Mouse (Mus musculus) embryo, embryonic 10.5 days (tissue): ENCODE results near the gene Gtdc1.

ENCODE experiments used
- DNase-seq: peaks from one replicate; pipeline ENCODE4 v3.0.0-alpha.2; 2015; ENCODE audit warnings: low spot score

The Gtdc1 gene

GRCm38 (mm10) chr2:44923056-44923883 is 4.2 kb downstream of the Gtdc1 start:
- DNase-seq = no peak

DNA sequence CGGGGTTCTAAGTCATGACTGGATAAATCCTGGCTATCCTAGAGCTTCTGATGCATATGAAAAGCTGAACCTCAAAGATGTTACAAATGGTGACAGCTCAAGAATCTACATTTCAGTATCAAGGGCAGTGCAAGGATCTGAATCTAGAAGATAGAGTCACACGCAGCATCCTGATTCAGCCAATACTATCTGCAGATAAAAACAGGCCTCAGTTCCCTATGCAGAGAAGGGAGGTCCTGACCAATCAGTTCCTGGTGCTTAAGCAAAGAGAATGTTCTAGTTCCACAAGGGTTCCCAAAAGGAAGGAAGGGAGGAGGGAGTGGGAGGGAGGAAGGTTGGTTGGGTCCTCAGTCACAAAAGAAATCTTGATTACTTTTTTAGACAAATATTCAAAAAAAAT is 5.0 kb downstream of the Gtdc1 start:
- no peak for DNase-seq

- DNase-seq = no peak
Observed at GRCm38 (mm10) chr2:44920471-44920870, 7.0 kb downstream of the Gtdc1 start.

GRCm38 (mm10) chr2:44919326-44919725 is 8.1 kb downstream of the Gtdc1 start:
- DNase-seq = no peak

DNA sequence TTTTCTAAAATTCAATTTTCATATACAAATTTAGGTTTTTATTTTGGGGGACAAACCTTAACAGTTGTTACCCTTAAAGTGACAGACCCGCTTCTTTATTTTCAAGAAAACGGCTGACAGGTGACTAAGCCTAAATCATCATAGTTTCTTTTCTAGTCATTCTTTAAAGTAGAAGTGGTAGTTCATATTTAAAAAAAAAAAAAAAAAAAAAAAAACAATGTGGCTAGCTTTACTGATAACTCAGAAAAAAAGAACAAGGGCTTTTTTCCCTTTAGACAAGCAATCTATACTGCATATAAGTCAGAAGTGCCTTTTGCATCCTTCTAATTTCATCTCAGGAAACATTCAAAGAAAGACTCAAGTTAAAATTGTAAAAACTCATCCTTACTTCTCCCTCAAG is 8.7 kb downstream of the Gtdc1 start:
- DNase-seq = no peak

- DNase-seq = no peak
Observed at GRCm38 (mm10) chr2:44916286-44916685, 11.2 kb downstream of the Gtdc1 start.

DNA sequence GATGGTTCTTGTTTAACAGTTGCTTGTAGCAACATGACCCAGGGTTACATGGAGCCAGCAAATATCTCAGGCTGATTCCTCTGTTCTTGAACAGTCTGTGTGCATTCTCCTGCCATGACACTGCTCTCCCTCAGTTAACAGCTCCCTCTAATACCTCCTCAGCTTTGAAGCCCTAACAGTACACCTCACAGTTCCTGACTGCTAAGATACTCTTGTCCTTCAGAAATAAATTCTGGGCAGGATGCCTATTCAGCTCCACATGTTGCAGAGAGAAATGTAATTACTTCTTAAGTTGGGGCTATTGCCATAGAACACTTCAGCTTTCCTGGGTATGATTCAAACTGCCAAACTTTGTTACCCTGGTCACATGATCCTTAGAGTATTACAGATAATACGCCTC is 29.7 kb downstream of the Gtdc1 start:
- DNase-seq = no peak

GRCm38 (mm10) chr2:44873718-44874117 is 53.7 kb downstream of the Gtdc1 start:
- DNase-seq = peak; percentile 17

DNA sequence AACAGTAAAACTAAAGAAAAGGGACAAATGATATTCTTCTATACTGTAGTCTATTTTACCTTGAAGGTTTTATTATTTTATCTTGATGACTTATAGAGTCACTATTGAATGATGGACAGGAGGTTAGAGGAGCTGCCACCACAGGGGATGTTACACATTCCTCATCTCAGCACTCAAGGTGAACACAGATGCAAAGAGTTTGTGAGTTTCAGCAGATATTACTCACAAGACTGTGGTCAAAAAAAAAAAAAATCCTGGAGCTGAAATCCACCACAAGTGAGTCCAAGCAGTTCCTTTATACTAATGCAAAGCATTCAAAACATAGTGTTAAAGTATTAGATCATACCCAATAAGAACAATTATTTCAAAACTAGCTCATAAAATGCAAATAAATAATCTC is 62.7 kb downstream of the Gtdc1 start:
- DNase-seq = no peak

- DNase-seq = no peak
Observed at GRCm38 (mm10) chr2:44854475-44854874, 73.0 kb downstream of the Gtdc1 start.

- no peak for DNase-seq
Observed at GRCm38 (mm10) chr2:44849666-44850065, 77.8 kb downstream of the Gtdc1 start.

- DNase-seq = no peak
Observed at GRCm38 (mm10) chr2:44848156-44848555, 79.3 kb downstream of the Gtdc1 start.

DNA sequence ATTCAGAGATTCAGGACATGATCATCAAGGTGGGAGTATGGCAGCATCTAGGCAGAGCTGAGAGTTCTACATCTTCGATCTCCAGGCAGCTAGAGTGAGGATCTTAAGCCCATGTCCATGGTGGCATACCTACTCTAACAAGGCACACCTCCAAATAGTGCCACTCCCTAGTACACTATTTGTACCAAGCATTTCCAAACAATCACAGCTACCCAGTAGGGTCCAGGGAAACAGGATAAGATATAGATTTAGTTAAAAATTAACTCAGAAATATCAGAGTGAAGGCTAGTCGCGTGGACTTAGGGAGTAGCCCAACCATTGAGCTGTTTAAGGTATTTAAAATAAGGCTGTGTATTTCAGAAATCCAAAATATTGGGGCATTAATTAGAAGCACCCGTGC is 82.0 kb downstream of the Gtdc1 start:
- DNase-seq = no peak

DNA sequence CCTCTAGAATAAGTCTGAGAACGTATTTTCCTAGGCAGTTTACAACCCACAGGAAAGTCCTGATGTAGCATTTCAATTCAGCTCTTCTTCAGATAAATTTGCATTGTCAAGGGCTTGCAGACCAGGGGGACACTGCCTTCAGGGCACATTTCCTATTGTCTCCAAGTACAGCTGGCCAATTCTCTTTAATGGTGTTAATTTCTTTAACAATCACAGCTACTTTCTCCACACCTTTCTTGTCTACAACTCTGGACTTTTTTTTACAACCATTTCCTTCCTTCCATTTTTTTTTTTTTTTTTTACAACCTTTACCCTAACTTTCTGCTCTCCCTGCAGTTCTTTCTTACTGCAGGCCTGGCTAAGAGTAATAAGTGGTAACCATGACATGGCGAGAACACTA is 97.7 kb downstream of the Gtdc1 start:
- no peak for DNase-seq

DNA sequence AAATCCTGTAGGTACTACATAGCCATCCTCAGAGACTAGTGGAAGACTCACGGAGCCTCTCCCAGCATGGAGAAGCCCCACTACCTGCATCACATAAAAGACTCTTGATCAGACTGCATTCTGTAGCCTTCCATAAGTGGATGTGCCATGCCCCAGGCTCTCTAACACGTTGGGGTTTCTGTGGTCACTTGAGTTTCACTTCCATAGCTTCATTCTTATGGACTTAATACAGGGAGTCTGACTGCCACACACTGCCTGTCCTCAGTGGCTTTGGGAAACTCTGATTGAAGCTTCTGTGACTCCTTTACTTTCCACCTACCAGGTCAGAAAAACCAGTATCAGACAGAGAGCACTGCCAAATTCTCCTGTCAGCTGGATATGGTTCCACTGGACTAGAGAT is 98.1 kb downstream of the Gtdc1 start:
- DNase-seq = no peak

- no peak for DNase-seq
Observed at GRCm38 (mm10) chr2:44826609-44827008, 100.8 kb downstream of the Gtdc1 start.

- DNase-seq = no peak
Observed at GRCm38 (mm10) chr2:44817787-44818186, 109.7 kb downstream of the Gtdc1 start.

DNA sequence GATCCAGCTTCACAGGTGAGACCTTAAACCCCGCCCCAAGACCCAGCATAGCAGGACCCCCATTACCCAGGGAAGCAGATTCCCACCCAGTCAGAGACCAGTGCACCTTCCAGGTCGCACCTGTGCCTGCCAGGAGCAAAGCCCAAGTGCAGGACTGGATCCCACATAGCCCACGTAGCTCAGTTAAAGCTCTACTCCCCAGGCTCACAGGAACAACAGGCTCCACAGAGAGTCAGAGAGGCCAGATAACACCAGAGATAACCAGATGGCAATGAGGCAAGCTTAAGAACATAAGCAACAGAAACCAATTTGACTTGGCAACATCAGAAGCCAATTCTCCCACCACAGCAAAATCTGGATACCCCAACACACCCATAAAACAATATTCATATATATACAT is 113.7 kb downstream of the Gtdc1 start:
- DNase-seq = no peak

DNA sequence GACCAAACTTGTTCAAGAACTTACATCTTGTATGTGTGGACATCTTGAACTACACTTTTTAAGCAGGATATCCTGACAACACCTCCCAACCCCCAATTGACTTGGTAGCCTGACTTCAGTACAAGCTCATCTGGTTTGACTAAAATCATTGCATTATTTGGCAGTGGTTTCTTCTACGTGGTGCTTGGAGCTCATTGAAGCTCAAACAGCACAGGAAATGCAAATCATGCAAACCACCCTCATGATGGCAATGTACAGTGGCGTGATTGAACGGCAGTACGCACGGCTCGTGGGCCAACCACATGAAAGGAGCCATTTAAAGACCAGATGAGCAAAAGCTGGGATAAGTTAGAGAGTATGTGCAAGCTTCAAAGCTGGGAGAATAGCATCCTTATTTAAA is 123.0 kb downstream of the Gtdc1 start:
- DNase-seq = no peak

GRCm38 (mm10) chr2:44801361-44801760 is 126.1 kb downstream of the Gtdc1 start:
- no peak for DNase-seq

GRCm38 (mm10) chr2:44791840-44792239 is 135.6 kb downstream of the Gtdc1 start:
- DNase-seq = no peak

DNA sequence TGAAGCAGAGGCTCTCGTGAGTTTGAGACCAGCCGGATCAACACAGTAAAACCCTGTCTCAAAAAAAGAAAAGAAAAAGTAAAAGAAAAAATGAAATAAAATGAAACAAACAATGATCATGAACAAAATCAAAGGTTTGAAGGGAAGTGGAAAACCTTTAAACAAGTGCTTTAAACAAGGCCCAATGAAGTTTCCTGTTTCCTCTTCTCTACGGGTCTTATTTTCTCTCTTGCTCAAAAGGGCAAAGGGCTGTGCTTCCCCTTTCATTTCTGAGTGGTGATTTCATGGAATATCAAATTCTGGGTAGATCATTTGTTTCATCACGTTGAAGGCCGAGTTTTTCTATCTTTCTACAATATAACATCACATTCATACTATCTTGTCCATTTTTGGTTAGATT is 136.3 kb downstream of the Gtdc1 start:
- DNase-seq = no peak

DNA sequence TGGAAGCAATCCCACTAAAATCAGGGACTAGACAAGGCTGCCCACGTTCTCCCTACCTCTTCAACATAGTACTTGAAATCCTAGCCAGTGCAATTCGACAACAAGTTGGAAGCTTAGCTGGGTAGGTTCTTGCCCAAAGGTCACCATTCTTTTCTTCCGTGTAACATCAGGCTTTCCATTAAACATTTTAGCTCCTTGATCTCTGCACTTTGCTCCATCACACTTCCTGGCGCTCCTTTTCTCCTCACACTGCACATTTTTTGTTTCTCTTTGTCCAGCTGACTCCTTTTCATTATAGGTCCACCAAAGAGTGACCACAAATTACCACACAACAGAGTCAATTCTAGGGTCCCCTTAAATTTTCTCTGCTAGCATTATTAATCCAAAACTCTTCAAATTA is 144.7 kb downstream of the Gtdc1 start:
- DNase-seq = no peak

DNA sequence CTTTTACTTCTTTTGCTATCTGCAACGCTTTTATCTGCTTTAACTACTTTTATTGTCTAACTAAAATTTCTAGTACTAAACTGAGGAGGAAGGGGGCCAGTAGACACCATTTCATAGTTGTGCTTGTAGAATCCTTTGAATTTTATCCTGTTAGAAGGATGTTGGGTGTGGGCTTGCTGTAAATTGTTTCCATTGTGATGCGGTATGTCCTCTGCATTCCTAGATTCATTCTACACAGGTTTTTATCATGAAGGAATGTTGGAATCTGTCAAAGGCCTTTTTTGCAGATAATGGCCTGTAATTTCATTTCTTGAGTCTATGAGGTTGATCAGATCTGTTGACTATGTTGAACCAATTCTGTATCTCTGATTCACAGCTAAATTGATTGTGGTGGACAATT is 146.5 kb downstream of the Gtdc1 start:
- no peak for DNase-seq
